Mouse (Mus musculus) intestine, embryonic 14.5 days (tissue): ENCODE measurements around the gene Rab15. TPM values are rescaled to one million over a fixed set of nuclear protein-coding genes. Genes with fewer than 3 reads are reported as not detected.

ENCODE experiments used
- ATAC-seq: fragments of 200-750 bp; cut with Nextera tagmentation; replicated peaks from 2 replicates; pipeline ENCODE4 v1.8.0; 2017; ENCODE audit warnings: low read depth, moderate number of reproducible peaks, moderate TSS enrichment, moderate library complexity; ENCODE audit not compliant: low FRiP score, low TSS enrichment
- DNase-seq: peaks from one replicate; pipeline ENCODE4 v3.0.0-alpha.2; 2018; ENCODE audit warnings: low spot score
- H3K27ac ChIP-seq: fragments of 300-500 bp; sonication (generic); 2 replicates; pipeline ENCODE4 v1.5.1; 2014; ENCODE audit warnings: low read depth, mild to moderate bottlenecking, control low read depth
- H3K27me3 ChIP-seq: fragments of 300-500 bp; sonication (generic); replicated peaks from 2 replicates; pipeline ENCODE4 v1.6.1; 2014; ENCODE audit warnings: low read length, control low read depth; ENCODE audit not compliant: control insufficient read depth, insufficient read depth
- H3K36me3 ChIP-seq: fragments of 300-500 bp; sonication (generic); 2 replicates; pipeline ENCODE4 v1.6.1; 2014; ENCODE audit warnings: low read length, control low read depth; ENCODE audit not compliant: control insufficient read depth, insufficient read depth
- H3K4me1 ChIP-seq: fragments of 300-500 bp; sonication (generic); replicated peaks from 2 replicates; pipeline ENCODE4 v1.6.1; 2014; ENCODE audit warnings: low read length, control low read depth, mixed read lengths; ENCODE audit not compliant: control insufficient read depth, insufficient read depth
- H3K4me2 ChIP-seq: fragments of 300-500 bp; sonication (generic); 2 replicates; pipeline ENCODE4 v1.6.1; 2014; ENCODE audit warnings: low read length
- H3K4me3 ChIP-seq: fragments of 300-500 bp; sonication (generic); 2 replicates; pipeline ENCODE4 v1.5.1; 2014; ENCODE audit warnings: low read depth, low read length, control low read depth, mixed read lengths
- H3K9ac ChIP-seq: fragments of 300-500 bp; sonication (generic); 2 replicates; pipeline ENCODE4 v1.6.1; 2014; ENCODE audit warnings: mild to moderate bottlenecking, low read length
- H3K9me3 ChIP-seq: fragments of 300-500 bp; sonication (generic); 2 replicates; pipeline ENCODE4 v1.6.1; 2016; ENCODE audit warnings: low read length, control low read depth; ENCODE audit not compliant: control insufficient read depth
- WGBS: fragments of 180-500 bp; shearing (Covaris S2); extraction: QIAGEN DNeasy Blood & Tissue Kit; methylation state at CpG from one replicate; pipeline ENCODE4 v1.1.7; 2014; 5-methylcytosine and 5-hydroxymethylcytosine counted together
- polyA plus RNA-seq: library from polyadenylated mRNA; unstranded; fragments of >200 nt; fragmentation: Nextera tagmentation; extraction: Ambion mirVana; gene quantifications from 2 replicates; pipeline ENCODE4 v1.2.1, GENCODE M21; 2014

The Rab15 gene
- polyA plus RNA-seq, 1 experiment from 2014 or later, result 23.3 TPM

- 43% methylated on average over 14 of the region's 14 CpGs for WGBS
- no peak overlapping the region for H3K27ac ChIP-seq
Observed at GRCm38 (mm10) chr12:76752652-76753318, 69.9 kb downstream of the Rab15 start.

GRCm38 (mm10) chr12:76750866-76751459 lies 71.7 kb downstream of the Rab15 start:
- Histone ChIP-seq H3K9ac (no peak overlapping the region), H3K9me3 (no peaks in the 10 kb centered on the region), H3K27ac (no peak overlapping the region), H3K4me3 (no peak overlapping the region), H3K27me3 (no peaks in the 10 kb centered on the region), H3K36me3 (no peaks in the 10 kb centered on the region), H3K4me1 (no peaks in the 10 kb centered on the region), H3K4me2 (no peak overlapping the region)
- DNase-seq (no peak), ATAC-seq (no peak)
- WGBS, result 77% methylated on average over 16 of the region's 16 CpGs

More at GRCm38 (mm10) chr12:76752652-76753318, 69.9 kb downstream of the Rab15 start:
- H3K4me2 ChIP-seq, result no peak overlapping the region
- H3K9me3 ChIP-seq, result no peaks in the 10 kb centered on the region
- no peak overlapping the region for H3K4me3 ChIP-seq
- no peaks in the 10 kb centered on the region for H3K4me1 ChIP-seq
- ATAC-seq, result no peak
- no peak for DNase-seq
- no peaks in the 10 kb centered on the region for H3K27me3 ChIP-seq
- no peak overlapping the region for H3K9ac ChIP-seq
- no peaks in the 10 kb centered on the region for H3K36me3 ChIP-seq

Other genes starting within 250 kb of the Rab15 start
- gene Sptb, start 112.4 kb downstream of the Rab15 start, polyA plus RNA-seq, result 1.5 and 1.6 TPM in 2 replicates
- 143 and 146 TPM in 2 replicates for gene Churc1, start 57.4 kb downstream of the Rab15 start, polyA plus RNA-seq
- gene Fntb, start 57.3 kb downstream of the Rab15 start, polyA plus RNA-seq, result 39.3 and 44.6 TPM in 2 replicates
- 85.8 and 98.3 TPM in 2 replicates for gene Gpx2, start 27.4 kb downstream of the Rab15 start, polyA plus RNA-seq
- 27.5 and 33.4 TPM in 2 replicates for gene Max, start 139.3 kb upstream of the Rab15 start, polyA plus RNA-seq